Mouse (Mus musculus) layer of hippocampus, adult 8-10 months (tissue): ENCODE data around the gene Foxi3. TPM values are rescaled to one million over a fixed set of nuclear protein-coding genes. Genes with fewer than 3 reads are reported as not detected.

Experiments
- DNase-seq, 2 experiments: peaks; one replicate each; pipeline ENCODE4 v3.0.0; 2022; ENCODE audit warnings: low spot score in 2 of 2
- total RNA-seq, 4 experiments: library from RNA; stranded (reverse); gene quantifications; 2 replicates each; pipeline ENCODE4 v1.2.4; 2022

Foxi3 gene
- not detected for total RNA-seq

DNA sequence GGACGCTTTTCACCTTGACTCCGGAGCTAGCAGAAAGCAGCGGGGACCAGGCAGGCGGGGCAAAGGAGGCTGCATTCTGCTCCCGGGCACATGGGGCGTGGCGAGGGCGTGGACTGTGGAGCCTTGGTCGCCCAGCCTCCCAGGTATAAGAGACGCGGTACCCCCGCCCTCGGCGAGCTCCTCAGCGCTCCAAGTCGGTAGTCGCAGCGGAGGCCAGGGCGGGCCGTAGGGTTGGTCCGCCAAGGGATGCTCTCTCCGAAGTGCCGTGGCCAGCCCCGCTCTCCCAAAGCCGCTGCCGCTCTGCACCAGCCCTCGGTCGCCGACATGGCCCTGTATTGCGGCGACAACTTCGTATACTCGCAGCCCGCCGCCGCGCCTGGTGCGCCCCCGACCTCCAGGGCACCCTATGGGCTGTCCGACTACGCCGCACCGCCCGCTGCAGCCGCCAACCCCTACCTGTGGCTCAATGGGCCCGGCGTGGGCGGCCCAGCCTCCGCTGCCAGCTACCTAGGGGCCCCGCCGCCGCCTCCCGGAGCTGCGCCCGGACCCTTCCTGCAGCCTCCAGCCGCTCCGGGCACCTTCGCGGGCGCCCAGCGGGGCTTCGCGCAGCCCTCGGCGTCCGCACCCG lies at the start of gene Foxi3:
Foxi3 (plus strand) TSS at position 247 of the 628 bp plus-strand sequence.
- no peak for DNase-seq

DNA sequence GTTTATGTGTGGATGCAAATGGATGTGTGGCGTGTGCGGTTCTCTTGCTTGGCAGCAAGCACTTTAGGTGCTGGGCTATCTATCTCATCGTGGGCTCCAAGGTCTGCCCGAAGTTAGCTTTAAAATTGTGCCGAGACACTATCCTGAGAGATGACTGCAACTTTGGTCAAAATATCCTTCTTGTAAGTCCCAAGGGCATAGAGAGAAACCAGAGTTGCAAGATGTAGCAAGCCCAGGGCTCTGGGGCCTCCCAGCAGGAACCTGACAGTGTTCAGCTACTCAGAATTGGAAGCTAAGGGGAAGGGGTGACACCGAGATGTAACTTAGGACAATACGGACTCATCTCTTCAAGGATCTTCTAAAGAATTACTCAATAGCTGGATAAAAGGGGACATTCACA lies 46.8 kb upstream of the Foxi3 start:
- DNase-seq = no peak

DNA sequence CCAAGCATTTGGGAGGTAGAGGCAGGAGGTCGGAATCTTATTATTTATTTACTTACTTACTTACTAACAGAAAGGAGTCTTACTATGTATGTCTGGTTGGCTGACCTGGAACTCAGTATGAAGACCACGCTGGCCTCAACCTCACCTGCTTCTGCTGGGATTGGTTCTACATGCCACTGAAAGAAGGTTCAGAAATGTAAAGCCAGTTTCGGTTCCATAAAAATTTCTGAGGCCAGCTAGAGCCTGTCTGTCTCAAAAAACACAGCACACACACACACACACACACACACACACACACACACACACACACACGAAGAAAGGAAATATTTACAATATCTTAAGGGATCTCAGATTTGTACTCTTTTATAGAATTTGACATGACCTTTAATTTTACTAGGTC lies 46.0 kb upstream of the Foxi3 start:
- DNase-seq = no peak

DNA sequence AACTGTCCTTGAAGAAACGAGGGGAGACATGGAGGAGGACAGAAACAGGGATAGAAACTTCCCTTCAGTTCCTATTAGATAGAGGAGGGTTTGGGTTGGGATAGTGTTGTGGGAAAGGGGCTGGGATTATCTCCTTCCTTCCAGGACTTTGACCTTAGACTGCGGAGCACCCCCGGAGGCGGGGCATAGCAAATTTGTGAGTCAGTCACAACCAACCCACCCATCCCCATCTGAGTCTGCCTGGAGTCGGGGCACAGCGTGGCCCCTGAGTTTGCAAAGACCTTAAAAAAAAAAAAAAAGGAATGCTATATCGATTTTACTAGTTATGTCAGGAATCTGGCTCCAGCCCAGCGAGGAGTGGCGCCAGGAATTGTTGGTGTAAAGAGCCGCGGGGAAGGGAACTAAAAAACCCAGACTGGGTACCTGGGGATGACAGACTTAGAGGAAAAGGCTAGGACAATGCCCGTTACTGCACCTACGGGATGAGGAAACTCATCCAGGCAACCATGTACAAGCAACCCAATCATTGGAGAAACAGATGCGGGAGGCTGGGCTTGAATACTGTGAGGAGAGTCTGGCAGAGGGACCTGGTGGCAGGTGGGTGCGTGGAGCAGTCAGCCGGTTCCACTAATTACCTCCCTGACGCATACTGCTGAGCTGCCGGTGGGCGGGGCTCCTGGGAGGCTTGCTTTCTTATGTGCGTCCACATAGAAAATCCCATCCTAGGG lies 44.5 kb upstream of the Foxi3 start:
- DNase-seq = peak; percentile 51 to 61

DNA sequence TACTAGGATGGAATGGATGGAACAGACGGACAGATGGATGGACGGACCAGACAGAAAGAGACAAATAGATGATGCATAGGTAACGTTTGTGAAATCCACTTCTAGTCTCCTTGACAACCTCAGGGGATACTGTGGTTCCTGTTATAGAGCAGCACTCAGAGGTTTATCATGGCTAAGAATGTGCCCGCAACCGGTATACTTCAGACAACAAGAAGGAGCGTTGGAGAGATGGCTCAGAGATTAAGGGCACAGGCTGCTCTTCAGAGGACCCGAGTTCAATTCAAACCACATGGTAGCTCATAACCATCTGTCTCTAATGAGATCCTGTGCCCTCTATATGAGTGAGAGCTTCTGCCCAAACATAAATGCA lies 44.0 kb upstream of the Foxi3 start:
- no peak for DNase-seq

DNA sequence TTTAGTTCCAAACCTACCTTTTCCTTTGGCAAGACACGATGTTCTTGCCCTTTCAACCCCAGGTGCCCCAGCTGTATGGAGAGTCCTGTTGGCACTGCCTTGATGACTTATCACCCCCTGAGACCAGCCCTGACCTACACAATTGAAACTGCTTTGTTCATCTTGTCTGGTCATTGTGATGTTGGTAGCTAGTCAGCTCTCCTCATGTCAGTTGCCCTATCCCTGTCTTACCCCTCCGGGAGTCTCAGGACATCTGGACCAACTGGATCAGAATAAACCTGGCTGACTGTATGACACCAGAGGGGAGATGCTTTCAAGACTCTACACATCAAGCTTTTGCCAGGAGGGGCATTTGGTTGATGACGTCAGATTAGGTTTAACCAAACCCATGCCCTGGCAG lies 37.5 kb upstream of the Foxi3 start, which contains the start of gene Tex37:
Tex37 (minus strand) TSS at position 101 of the 400 bp plus-strand sequence.
- DNase-seq = no peak

DNA sequence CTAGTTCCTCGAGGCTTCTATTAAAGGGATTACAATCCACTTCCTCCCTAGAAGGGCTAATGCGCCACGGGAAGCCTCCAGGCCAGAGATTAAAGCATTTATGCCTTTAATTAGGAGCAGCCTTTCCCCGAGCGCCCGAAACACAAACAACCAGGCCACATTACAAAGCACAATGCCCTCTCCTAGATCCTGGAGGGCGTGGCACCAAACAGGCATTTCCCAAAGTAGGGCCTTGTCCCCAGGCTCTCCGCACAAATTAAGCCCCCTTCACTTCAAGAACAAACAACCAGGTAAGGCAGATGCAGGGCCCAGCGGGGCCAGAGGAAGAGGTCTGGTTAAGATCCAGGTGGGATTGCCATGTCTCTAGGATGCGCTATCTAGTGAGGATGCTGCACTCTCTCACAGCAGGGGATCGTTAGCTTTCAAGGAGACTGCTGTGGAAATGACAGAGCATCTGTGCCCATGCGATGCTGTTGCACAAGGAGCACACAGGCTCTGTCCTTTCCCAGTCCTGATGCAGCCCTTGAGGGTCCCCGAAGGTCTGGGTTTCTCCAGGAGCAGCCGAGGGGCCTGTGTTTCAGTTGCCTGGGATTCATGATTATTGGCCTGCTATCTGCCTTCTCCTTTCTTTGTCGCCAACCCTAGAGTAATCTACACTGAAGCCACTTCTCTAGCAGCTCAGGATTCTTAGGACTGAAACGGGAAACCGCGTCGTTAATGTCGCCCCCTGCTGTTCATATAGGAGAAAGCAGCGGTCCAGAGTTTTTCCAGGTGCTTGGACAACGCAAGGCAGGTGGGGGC lies 34.9 kb upstream of the Foxi3 start:
- peak in 1 of 2 experiments; percentile 37 for DNase-seq

DNA sequence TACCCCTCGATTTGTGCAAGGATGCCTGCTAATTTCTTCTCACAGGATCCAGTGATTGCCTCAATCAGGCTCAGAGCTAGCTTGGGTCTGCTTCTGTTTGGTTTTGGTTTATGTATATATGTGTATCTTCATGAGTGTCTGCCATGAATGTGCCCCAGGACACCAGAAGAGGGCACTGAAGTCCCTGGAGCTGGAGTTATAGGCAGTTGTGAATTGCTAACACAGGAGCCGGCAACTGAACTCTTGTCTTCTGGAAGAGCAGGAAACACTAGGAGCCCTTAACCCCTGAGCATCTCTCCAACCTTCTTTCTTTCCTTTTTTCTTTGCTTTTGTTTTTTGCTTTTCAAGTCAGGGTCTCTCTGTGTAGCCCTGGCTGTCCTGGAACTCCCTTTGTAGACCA lies 24.5 kb upstream of the Foxi3 start:
- DNase-seq = no peak

DNA sequence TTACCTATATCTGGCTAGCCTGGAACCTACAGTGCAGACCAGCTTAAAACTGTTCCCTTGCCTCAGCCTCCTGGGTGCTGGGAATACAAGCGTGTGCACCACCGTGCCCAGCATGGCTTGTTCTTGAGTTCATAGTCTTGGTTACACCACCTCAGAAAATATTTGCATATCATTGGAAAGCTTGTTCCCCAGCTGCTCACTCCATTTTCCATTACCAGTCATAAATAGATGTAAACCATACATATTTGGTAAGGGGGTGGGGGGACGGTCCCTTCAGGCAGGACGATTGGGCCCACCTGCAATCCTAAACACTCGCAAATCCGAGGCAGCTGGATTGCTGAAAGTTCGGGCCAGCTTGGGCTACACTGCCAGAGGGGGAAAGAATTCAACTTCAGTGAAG lies 3.1 kb upstream of the Foxi3 start:
- DNase-seq = no peak

DNA sequence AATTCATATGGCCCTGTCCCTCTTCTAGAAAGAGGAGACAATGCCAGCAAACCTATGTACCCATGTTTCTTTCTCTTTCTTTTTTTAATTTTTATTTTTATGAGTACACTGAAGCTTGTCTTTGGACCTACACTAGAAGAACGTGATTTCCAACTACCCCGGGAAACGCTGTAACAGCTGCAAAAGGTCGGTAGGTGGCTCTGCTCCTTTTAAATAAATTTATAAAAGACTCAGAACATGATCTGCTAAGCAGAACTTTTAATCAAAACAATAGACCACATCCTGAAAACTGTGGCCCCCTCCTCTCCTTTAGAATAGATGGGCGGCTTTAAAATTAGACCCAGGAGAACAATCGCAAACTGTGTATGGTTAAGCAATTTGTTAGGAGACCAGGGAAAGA lies 2.3 kb upstream of the Foxi3 start:
- DNase-seq = no peak

DNA sequence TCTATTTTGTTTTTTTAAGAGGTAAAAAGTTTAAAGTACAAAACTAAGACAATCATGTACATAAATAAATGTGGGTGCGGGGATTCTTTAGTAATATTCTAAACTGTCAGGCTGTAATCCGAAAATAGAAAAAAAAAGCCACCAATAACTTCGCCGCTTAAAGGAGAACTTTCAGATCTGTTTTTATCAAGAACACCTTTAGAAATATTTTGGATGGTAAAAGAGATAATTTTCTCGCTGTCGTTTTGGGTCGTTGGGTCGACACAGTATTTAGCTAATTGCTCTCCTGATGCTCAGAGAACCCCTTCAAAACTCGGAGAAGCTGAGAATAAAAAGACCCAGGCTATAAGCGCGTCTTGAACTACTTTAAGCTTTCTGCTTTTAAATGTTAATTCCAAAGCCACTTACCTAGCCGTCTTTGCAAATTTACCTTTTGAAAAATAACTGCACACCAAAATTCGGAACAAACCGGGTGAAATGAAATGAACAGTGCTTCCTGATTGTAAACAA lies 985 bp upstream of the Foxi3 start:
- no peak for DNase-seq

DNA sequence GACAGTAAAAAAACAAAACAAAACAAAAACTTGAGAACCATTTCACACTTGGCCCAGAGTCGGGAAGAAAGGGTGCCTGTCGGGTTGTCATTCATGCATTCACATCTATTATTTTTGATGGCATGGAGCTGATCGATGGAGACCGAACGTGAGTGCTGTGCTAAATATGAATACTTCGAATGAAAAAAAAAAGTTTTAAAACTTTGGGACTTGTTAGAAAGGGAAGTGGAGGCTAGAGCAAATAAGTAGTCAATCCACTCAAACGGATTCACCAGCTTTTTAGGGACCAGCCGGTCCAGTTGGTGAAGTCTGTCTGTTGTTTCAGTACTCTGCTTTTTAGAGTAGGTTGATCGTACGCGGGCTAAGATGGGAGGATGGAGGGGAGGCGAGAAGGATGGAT lies 490 bp upstream of the Foxi3 start:
- DNase-seq = no peak

DNA sequence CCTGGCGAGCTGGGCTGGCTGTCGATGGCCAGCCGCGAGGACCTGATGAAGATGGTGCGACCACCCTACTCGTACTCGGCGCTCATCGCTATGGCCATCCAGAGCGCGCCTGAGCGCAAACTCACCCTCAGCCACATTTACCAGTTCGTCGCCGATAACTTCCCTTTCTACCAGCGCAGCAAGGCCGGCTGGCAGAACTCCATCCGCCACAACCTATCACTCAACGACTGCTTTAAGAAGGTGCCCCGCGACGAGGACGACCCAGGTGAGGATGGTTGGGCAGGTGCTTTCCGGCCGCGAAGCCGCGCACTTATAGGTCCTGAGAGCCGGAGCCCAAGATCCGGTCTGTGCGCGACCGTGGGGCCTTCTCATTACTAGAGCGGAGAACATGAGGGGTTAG lies 605 bp downstream of the Foxi3 start:
- DNase-seq = no peak

DNA sequence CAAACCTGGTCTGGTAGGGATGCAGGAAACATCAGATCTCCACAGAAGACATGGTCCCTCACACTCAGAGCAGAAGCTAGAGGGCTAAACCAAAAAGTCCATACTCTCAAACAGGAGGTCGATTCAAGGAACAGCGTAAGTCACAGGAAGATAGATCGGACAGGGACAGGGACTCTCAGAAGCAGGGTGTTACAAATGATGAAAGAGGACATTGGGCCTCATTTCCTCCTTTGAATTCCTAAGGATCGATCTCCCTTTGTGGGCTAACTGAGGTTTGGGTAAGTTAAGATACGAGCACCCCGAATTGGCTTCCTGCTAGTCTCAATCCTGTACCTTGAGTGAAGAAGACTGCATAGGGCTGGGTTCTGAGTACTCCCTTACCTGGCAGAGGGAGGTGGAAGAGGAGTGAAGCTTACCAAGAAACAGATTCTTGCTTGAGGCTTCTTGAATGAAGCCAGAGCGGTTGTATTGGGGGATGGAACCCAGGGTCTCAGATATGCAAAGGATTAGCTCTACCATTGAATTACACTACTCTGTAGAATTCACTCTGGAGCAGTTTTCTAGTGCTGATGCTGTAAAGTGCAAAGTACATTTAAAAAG lies 1.1 kb downstream of the Foxi3 start:
- DNase-seq = no peak

DNA sequence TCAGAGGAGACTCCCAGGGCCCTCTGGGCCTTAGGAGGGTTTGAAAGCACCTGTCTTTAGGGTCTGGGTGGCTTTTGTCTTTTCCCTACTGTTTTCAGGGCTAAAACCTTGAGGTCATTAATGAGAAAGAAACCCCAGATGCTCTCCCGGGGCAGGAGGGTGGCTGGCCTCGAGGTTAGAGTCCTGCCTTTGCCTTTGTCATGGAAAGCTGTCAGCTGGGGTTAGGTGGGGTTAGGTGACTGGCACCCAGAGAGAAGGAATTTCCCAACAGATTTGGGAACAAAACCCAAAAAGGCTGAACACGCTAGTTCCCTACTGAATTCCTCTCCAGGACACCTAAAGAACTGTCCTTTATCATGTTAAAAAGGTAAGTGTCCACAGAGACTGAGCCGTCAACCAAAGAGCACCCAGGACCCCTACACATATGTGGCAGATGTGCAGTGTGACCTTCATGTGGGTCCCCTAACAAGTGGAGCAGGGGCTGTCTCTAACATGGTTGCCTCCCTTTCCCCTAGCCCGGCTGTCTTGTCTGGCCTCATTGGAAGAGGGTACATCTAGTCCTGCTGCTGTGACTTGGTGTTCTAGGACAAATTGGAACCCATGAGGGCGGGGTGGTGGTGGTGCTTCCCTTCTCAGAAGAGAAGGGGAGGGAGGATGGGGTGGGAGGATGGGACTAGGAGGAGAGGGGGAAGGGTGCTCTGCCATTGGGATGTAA lies 7.9 kb downstream of the Foxi3 start:
- no peak for DNase-seq

DNA sequence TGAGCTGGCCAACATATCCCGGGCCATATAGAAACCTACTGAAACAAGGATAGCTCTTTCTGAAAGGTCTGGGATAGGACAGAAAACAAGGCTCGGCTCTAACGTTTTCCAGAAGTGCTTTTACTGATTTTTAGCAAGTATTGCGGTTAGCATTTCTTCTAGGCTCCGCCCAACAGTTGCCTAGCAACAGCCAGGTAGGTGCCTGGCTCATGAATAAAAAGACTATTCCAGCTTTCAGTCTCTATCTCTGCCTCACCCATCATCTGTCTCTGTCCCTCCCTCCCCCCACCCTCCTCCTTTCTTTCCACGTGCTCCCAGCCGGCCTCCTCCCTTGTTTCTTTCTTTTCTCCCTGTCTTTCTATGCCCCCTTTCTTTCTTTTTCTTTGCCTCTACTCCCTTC lies 9.4 kb downstream of the Foxi3 start:
- DNase-seq = no peak

DNA sequence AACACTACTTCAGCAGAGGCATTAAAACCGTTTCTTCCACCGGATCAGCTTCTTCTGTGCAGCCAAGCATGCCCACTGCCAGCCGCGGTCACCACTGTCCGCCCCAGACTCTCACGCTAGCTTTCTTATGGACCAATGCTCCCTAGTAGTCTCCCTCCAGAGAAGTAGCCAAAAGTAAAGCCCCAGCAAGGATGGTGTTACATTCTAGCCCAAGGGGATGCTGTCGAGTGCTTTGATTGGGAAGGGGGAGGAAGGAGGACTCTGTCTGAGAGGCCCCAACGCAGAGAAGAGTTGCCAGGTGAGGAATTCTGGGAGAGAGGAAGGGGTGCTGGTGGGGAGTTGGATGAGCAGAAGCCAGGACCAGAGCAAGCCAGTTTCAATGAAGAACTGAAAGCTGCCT lies 11.1 kb downstream of the Foxi3 start:
- DNase-seq = no peak

DNA sequence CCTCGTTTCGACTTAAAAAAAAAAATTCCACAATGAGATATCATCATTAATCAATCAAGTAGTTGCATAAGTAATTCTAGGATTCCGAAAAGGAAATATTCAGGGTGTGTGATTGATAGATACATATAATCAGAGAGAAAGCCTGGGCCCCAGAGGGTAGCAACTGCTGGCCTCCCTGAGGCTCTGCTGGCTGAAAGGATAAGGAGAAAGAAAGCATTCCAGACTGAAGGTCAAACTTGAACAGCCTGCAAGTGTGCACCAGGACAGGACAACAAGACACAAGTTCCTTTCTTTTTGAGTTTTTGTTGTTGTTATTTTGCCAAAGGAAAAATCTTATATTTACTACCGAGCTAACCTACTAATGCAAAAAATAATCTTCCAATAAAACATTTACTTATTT lies 12.0 kb downstream of the Foxi3 start:
- no peak for DNase-seq

DNA sequence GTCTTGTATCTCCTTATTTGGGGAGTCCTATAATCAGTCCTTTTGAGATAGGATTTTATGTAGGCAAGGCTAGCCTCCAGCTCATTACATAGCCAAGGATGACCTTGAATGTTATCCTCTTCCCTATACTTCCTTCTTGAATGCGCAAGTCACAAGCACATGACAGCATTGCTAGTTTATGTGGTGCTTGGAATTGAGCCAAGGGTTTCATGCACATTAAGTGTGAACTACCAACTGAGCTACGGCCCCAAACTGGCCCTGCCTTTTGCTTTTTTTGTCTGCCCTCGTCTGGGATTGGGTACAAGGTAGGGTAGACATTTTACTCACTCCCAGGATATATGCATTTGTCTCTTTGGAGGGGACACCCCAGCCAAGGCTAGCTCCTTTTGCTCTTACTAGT lies 16.7 kb downstream of the Foxi3 start:
- DNase-seq = no peak

DNA sequence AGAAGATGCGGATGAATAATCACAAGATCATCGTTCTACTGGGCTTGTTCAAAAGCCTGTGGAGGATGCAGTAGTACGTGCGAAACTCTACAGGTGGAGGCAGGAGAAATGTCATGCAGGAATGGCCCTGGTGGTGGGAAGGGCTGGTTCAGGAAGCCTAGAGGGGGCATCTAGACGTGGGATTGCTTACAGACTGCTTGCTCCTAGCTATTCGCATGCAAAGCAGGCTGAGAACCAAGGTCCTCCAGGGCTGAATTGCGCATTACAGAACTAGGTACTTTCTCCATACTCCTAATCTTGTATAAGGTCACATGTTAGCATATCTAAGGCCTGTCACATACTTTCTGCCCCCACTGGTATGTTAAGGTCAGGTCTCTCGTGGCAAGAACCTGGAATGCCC lies 24.7 kb downstream of the Foxi3 start:
- DNase-seq = no peak

DNA sequence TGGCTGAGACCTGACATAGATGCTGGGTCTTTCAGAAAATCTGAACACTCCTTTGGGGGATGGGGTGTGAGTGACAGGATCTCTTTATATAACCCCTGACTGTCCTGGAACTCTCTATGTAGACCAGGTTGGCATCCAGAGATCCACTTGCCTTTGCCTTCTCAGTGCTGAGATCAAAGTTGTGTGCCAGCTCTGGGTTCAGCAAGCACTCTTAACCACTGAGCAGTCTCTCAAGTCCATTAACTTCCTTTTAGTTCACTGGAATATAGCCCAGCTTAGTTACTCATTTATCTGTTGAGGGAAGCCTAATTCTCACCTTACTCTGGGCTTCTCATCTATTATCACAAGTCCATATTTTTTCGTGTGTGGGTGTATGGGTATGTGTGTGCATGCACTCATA lies 26.1 kb downstream of the Foxi3 start:
- DNase-seq = no peak
